Mouse (Mus musculus): ENCODE results near the gene Agmat. TPM values are rescaled to one million over a fixed set of nuclear protein-coding genes. Genes with fewer than 3 reads are reported as not detected.

The Agmat gene
- total and polyA plus RNA-seq, 2 experiments from 2014 or later: not detected

DNA sequence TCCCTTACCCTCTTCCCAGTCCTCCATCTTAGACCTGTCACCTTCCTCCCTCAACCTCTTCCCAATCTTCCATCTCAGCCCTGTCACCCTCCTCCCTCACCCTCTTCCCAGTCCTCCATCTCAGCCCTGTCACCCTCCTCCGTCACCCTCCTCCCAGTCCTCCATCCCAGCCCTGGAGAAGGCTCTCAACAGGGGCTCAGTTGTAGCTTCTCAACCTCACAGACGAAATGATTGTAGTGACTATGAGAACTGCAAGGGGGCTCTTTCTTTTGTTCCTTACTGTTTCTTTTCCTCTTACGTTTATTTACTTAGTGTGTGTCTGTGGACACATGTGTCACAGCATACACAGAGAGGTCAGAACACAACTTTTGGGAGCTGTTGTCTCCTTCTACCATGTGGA is 4.4 kb downstream of the Agmat start:
- Histone ChIP-seq H3K27me3 (ENCODE audit: insufficient read depth, low read length) (no peaks in the 10 kb centered on the region), H3K4me2 (ENCODE audit: low read depth) (no peak overlapping the region), H3K9me3 (ENCODE audit: low read length) (no peaks in the 10 kb centered on the region), H3K9ac (no peak overlapping the region), H3K36me3 (ENCODE audit: insufficient read depth) (no peaks in the 10 kb centered on the region), H3K4me1 (ENCODE audit: insufficient read depth) (no peaks in the 10 kb centered on the region), H3K27ac (ENCODE audit: low read depth, low read length) (no peak overlapping the region), H3K4me3 (ENCODE audit: low read depth, low read length) (no peak overlapping the region)
- DNase-seq: no peak
- 68% methylated on average over 3 of the region's 3 CpGs for WGBS
- no peak for ATAC-seq
- no peak for TF ChIP-seq CTCF (IDR thresholded peaks at IDR 0.05; ENCODE audit: low read depth)

DNA sequence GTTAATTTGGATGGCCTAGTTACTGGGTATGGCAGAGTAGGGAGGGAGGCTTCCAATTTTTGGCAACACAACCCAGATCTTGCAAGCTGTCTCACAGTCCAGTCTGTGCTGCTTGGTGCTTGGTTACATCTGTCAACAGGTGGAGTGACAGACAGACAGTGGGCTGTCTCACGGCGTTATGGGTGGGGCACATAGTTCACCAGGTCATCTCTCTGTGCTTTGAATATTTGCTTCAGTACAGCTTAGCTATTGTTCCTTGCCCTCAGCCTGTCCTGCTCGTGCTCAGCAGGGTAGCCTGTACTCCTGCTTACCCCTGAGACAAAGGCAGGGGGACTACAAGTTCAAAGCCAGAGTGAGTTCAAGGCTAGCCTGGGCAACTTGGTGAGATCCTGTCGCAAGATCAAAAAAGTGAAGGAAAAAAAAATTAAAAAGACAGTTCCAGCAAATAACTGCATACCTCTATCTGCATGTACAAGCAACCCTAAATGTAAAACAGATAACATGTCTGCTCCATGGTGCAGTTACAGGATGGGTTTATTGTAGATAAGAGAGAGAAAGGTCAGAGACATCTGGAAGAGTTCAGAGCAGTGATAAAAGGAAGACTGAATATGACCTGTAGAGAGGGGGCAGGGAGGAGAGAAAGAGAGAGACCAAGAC is 5.1 kb downstream of the Agmat start:
- no peak for DNase-seq
- H3K9me3 ChIP-seq (ENCODE audit: low read length): no peaks in the 10 kb centered on the region
- H3K27me3 ChIP-seq (ENCODE audit: insufficient read depth, low read length): no peaks in the 10 kb centered on the region
- WGBS: 50% methylated on average over 4 of the region's 4 CpGs
- no peak for ATAC-seq
- H3K36me3 ChIP-seq (ENCODE audit: insufficient read depth): no peaks in the 10 kb centered on the region
- no peaks in the 10 kb centered on the region for H3K4me1 ChIP-seq (ENCODE audit: insufficient read depth)
- H3K27ac ChIP-seq (ENCODE audit: low read depth, low read length): no peak overlapping the region
- no peak for TF ChIP-seq CTCF (IDR thresholded peaks at IDR 0.05; ENCODE audit: low read depth)
- H3K4me2 ChIP-seq (ENCODE audit: low read depth): no peak overlapping the region
- H3K4me3 ChIP-seq (ENCODE audit: low read depth, low read length): no peak overlapping the region
- no peak overlapping the region for H3K9ac ChIP-seq

DNA sequence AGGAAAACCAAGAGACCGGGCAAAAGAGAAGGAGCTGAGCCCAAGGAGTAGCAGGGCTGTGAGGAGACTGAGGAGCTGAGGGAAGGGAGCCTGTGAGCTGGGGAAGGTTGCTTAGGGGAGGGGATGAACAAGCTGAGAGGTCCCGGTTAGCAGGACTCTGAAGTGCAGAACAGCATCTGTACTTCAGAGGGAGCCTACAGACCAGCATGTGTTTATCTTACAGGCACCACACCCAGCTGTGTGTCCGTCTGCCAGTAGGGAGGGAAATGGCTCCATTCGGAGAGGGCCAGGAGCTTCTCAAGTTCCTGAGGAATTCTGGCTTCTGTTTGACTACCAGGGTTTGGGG is 5.6 kb downstream of the Agmat start:
- Histone ChIP-seq H3K4me3 (ENCODE audit: low read depth, low read length) (no peak overlapping the region), H3K9me3 (ENCODE audit: low read length) (no peaks in the 10 kb centered on the region), H3K4me1 (ENCODE audit: insufficient read depth) (no peaks in the 10 kb centered on the region), H3K36me3 (ENCODE audit: insufficient read depth) (no peaks in the 10 kb centered on the region), H3K27me3 (ENCODE audit: insufficient read depth, low read length) (no peaks in the 10 kb centered on the region), H3K27ac (ENCODE audit: low read depth, low read length) (no peak overlapping the region), H3K9ac (no peak overlapping the region), H3K4me2 (ENCODE audit: low read depth) (no peak overlapping the region)
- no peak for TF ChIP-seq CTCF (IDR thresholded peaks at IDR 0.05; ENCODE audit: low read depth)
- ATAC-seq: no peak
- 17% methylated on average over 4 of the region's 4 CpGs for WGBS
- no peak for DNase-seq

DNA sequence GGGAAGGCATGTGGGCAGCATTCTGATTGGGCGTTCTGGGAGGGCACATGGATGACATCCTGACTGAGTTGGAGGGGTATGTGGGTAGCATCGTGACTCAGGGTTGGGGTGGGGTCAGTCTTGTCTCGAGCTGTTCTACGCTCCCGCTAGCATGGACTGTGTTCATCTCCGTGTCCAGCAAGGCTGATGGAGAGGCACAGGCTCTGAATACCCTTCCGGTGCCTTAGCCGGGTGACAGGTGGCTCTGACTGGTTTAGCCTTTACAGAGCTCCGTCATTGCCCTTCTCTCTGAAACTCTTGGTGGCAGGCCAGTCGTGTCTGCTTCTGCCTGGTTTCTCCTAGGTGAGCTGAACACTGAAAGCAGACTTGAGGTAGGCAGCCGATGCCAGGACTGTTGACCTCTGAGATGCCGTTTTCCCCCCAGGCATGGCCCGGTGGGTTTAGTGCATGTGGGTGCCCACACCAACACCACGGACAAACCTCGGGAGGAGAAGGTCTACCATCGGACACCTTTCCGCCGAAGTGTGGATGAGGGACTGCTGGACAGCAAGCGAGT is 9.0 kb downstream of the Agmat start:
- H3K4me1 ChIP-seq (ENCODE audit: insufficient read depth): no peaks in the 10 kb centered on the region
- peaks cover 3% of the 10 kb centered on the region; the same call in 1 of the 2 replicates for H3K36me3 ChIP-seq (ENCODE audit: insufficient read depth)
- no peak overlapping the region for H3K9ac ChIP-seq
- DNase-seq: no peak
- no peak overlapping the region for H3K4me2 ChIP-seq (ENCODE audit: low read depth)
- no peaks in the 10 kb centered on the region for H3K9me3 ChIP-seq (ENCODE audit: low read length)
- no peak overlapping the region for H3K4me3 ChIP-seq (ENCODE audit: low read depth, low read length)
- 91% methylated on average over 19 of the region's 19 CpGs for WGBS
- no peaks in the 10 kb centered on the region for H3K27me3 ChIP-seq (ENCODE audit: insufficient read depth, low read length)
- TF ChIP-seq CTCF (IDR thresholded peaks at IDR 0.05; ENCODE audit: low read depth): no peak
- H3K27ac ChIP-seq (ENCODE audit: low read depth, low read length): no peak overlapping the region
- no peak for ATAC-seq

DNA sequence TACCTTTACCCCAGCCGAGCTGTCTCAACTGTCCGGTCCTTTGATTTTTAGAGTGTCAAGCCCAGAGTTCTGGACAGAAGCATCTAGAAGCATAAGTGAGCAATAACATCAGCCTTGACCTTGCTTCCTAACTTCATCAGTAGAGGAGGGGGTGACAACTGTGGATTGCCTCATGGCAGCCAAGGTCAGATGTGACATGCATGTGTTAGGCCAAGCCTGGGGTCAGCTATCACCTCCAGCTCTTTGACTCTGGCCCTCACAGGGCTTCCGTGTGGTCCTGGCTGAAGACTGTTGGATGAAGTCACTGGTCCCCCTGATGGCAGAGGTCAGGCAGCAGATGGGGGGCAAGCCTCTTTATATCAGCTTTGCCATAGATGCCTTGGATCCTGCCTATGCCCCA is 10.7 kb downstream of the Agmat start:
- Histone ChIP-seq H3K9ac (no peak overlapping the region), H3K36me3 (ENCODE audit: insufficient read depth) (peaks cover 7% of the 10 kb centered on the region; the same call in 1 of the 2 replicates), H3K4me1 (ENCODE audit: insufficient read depth) (no peaks in the 10 kb centered on the region), H3K27ac (ENCODE audit: low read depth, low read length) (no peak overlapping the region), H3K4me2 (ENCODE audit: low read depth) (no peak overlapping the region), H3K27me3 (ENCODE audit: insufficient read depth, low read length) (no peaks in the 10 kb centered on the region), H3K9me3 (ENCODE audit: low read length) (no peaks in the 10 kb centered on the region), H3K4me3 (ENCODE audit: low read depth, low read length) (no peak overlapping the region)
- no peak for TF ChIP-seq CTCF (IDR thresholded peaks at IDR 0.05; ENCODE audit: low read depth)
- DNase-seq (no peak), ATAC-seq (no peak)
- 97% methylated on average over 3 of the region's 3 CpGs for WGBS

DNA sequence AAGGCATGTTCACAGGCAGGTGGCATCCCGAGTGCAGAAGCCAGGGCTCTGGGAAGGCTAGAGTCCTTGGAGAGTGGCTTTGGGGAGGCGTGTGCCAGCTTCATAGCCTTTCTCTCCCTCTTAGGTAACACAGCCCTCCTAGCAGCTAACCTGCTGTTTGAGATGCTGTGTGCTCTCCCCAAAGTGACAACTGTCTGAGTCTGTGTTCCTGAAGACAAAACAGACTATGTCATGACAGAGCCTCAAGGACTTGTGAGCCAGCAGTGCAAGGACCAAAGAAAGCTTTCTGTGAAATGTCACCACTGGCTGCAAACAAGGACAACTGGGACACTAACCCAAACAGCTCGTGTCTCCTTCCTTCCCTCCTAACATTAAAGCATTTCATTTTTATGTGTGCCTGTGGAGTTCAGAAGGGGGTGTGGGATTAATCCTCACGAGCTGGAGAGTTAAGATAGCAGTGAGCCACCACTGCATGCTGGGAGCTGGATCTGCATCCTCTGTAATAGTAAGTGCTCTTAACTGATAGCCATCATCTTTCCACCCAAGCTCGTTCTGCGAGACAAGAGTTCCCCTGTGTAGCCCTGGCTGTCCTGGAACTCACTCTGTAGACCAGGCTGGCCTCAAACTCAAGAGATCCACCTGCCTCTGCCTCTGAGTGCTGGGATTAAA is 12.5 kb downstream of the Agmat start:
- WGBS: 80% methylated on average over 6 of the region's 6 CpGs
- H3K27me3 ChIP-seq (ENCODE audit: insufficient read depth, low read length): no peaks in the 10 kb centered on the region
- H3K4me2 ChIP-seq (ENCODE audit: low read depth): no peak overlapping the region
- TF ChIP-seq CTCF (IDR thresholded peaks at IDR 0.05; ENCODE audit: low read depth): no peak
- H3K36me3 ChIP-seq (ENCODE audit: insufficient read depth): peaks cover 26% of the 10 kb centered on the region
- no peaks in the 10 kb centered on the region for H3K4me1 ChIP-seq (ENCODE audit: insufficient read depth)
- H3K9me3 ChIP-seq (ENCODE audit: low read length): no peaks in the 10 kb centered on the region
- no peak overlapping the region for H3K27ac ChIP-seq (ENCODE audit: low read depth, low read length)
- no peak for DNase-seq
- no peak overlapping the region for H3K9ac ChIP-seq
- no peak overlapping the region for H3K4me3 ChIP-seq (ENCODE audit: low read depth, low read length)
- no peak for ATAC-seq

DNA sequence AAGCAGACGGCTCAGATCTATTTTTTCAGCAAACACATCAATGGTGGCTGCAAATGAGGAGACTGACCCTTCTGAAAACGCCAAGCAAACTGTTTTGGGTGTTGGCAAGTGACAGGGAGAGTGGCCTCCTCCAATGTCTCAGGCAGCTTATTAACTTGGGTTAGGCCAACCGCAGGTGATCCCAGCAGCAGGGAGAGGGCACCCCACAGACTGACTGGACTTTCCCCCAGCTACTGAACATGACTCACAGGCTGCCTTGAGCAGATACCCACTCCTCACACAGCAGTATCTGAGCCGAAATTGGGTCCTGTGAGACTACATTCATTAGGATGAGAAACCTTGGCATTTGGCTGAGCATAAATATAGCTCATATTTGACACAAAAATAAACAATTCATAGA is 14.5 kb downstream of the Agmat start:
- TF ChIP-seq CTCF (IDR thresholded peaks at IDR 0.05; ENCODE audit: low read depth): no peak
- Histone ChIP-seq H3K27me3 (ENCODE audit: insufficient read depth, low read length) (no peaks in the 10 kb centered on the region), H3K4me1 (ENCODE audit: insufficient read depth) (no peaks in the 10 kb centered on the region), H3K4me3 (ENCODE audit: low read depth, low read length) (no peak overlapping the region), H3K36me3 (ENCODE audit: insufficient read depth) (peaks cover 41% of the 10 kb centered on the region), H3K27ac (ENCODE audit: low read depth, low read length) (no peak overlapping the region), H3K4me2 (ENCODE audit: low read depth) (no peak overlapping the region), H3K9me3 (ENCODE audit: low read length) (no peaks in the 10 kb centered on the region), H3K9ac (no peak overlapping the region)
- no peak for DNase-seq
- ATAC-seq: no peak
- 82% methylated on average over 4 of the region's 4 CpGs for WGBS
